Mouse (Mus musculus): Measurements from ENCODE around the gene Fundc1. TPM values are rescaled to one million over a fixed set of nuclear protein-coding genes. Genes with fewer than 3 reads are reported as not detected.

Fundc1 gene
- polyA plus RNA-seq (2012; ENCODE audit: low replicate concordance) = 2.9 and 4.6 TPM in 2 replicates

GRCm38 (mm10) chrX:17571621-17572459 is at the start of gene Fundc1:
Gene Fundc1, minus strand, starts transcription at chrX:17572325.

